Mouse (Mus musculus) c-Kit-positive CD71-negative TER-119-negative erythroid progenitor cells, embryonic 14.5 days (primary cell): Measurements from ENCODE around the gene Gpr89.

Source experiments
- DNase-seq: peaks from one replicate; pipeline ENCODE4 v3.0.0-alpha.2; 2013; ENCODE audit warnings: low read depth

Gpr89 gene

DNA sequence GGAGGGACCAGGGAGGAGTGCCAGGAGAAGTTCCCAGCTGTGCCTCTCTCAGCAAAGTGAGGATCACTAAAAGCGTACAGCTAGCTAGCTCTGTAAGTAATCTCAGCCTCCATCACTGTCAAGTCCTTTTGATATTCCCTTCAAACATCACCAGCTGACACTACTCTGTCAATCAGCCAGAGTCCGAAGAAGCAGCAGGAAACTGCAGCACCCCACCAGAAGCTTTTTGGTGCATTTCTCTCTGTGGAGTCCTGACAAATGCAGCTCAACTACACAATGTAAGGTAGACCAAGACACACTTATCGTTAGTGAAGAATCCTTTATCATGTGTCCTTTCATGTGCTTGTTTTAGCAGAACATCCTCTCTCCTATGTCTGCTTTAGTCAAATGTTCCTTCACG, 83.6 kb downstream of the Gpr89 start:
- DNase-seq, result no peak

DNA sequence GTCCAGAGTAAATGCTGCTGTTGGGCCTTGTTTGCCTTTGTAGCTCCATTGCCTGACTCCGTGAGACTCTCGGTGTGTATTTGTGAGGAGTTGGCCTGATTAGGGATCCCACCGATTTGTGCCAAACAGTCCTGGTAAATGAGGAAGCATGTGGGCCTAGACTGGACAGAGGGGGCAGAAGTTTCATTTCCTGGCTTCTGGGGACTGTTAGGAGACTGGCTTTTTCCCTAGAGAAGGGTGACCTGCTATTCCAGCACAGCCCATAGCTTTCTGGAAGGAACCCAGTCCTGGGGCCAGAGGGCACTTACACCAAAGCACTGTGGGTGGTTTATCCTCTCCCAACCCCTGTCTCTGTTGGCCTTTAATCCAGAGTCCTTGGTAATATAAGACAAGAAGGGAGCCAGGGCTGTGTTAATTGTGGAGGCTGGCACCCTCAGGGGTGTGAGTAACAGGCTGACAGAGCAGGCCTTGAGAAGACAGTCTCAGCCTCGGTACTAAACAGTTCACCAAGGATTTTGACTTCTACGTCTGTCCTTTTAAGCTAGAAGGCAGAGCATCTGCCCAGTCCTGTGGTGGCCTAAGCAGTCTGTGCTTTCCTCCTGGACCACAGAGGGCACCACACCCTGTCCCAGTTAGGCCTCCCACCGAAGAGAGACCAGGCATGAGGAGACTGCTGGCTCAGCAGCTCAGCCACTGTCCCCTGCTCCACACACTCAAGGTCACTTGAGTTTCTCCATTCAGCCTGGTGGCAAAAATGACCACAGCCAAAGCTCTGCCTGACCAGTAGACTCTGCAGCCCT, 84.8 kb downstream of the Gpr89 start:
- DNase-seq, result no peak
